In genomic region chr3:103211101-103211500, GRCm38 (mm10) we compare ENCODE assay signal across 26 mouse cellular contexts.
"Had no signal": no experiment of that assay in that cellular context is flagged by ENCODE, and none has a peak within 500 bp of the region (broad histone marks: within the 10 kb centered on the region; RNA-seq: fewer than 3 reads in every experiment).

No protein-coding gene starts in this region.

- H3K9ac ChIP-seq: heart, embryonic 12.5 days; hindbrain, embryonic 12.5 days; hindbrain, embryonic 14.5 days; kidney, embryonic 15.5 days; limb, embryonic 13.5 days; limb, embryonic 15.5 days; liver, embryonic 12.5 days; liver, embryonic 14.5 days had no signal

- H3K4me1 ChIP-seq: heart, embryonic 12.5 days; hindbrain, embryonic 10.5 days; hindbrain, embryonic 12.5 days; kidney, embryonic 15.5 days had no signal

- H3K36me3 ChIP-seq: heart, embryonic 12.5 days; hindbrain, embryonic 10.5 days; hindbrain, embryonic 12.5 days; kidney, embryonic 15.5 days; limb, embryonic 13.5 days; limb, embryonic 15.5 days; liver, embryonic 12.5 days had no signal

- H3K9me3 ChIP-seq: heart, embryonic 12.5 days; hindbrain, embryonic 10.5 days; hindbrain, embryonic 12.5 days; kidney, embryonic 15.5 days; limb, embryonic 13.5 days; limb, embryonic 15.5 days; liver, embryonic 12.5 days had no signal

- ATAC-seq: hindbrain, embryonic 16.5 days; intestine, embryonic 16.5 days; liver, embryonic 12.5 days had no signal

- DNase-seq: gastrocnemius, adult 2 months; gastrocnemius, postnatal 10 days; gastrocnemius, postnatal 25 days; heart, adult 18-20 months; heart, postnatal 10 days; heart, postnatal 4 days; kidney, adult 11 months; kidney, adult 2 months; kidney, adult 9 months; kidney, postnatal 14 days; kidney, postnatal 36 days; layer of hippocampus, adult 9-11 months; layer of hippocampus, postnatal 36 days; left cerebral cortex, postnatal 4 days had no signal

- H3K4me3 ChIP-seq: gastrocnemius, adult 2 months; heart, embryonic 12.5 days; hindbrain, embryonic 10.5 days; hindbrain, embryonic 12.5 days; kidney, embryonic 15.5 days; limb, embryonic 13.5 days; limb, embryonic 15.5 days; liver, embryonic 12.5 days had no signal

- H3K27ac ChIP-seq: gastrocnemius, adult 2 months; hindbrain, embryonic 10.5 days; hindbrain, embryonic 12.5 days; hindbrain, embryonic 14.5 days; kidney, embryonic 15.5 days; kidney, postnatal 0 days; limb, embryonic 13.5 days; limb, embryonic 15.5 days; liver, embryonic 12.5 days; liver, embryonic 14.5 days had no signal

- H3K27me3 ChIP-seq: heart, embryonic 12.5 days; hindbrain, embryonic 12.5 days; kidney, embryonic 15.5 days; limb, embryonic 13.5 days; limb, embryonic 15.5 days; liver, embryonic 12.5 days had no signal
